Mouse (Mus musculus) 416B (cell line): Measurements from ENCODE around the gene Diexf.

Source experiments
- DNase-seq: peaks from one replicate; pipeline ENCODE4 v3.0.0; 2011; ENCODE audit warnings: low read depth

Diexf gene

GRCm38 (mm10) chr1:193086111-193086841 lies 43.8 kb downstream of the Diexf start:
- no peak for DNase-seq

- no peak for DNase-seq
These were observed 44.5 kb downstream of the Diexf start for GRCm38 (mm10) chr1:193085541-193086020.

GRCm38 (mm10) chr1:193084016-193084415 lies 46.1 kb downstream of the Diexf start:
- peak; percentile 9 for DNase-seq

DNA sequence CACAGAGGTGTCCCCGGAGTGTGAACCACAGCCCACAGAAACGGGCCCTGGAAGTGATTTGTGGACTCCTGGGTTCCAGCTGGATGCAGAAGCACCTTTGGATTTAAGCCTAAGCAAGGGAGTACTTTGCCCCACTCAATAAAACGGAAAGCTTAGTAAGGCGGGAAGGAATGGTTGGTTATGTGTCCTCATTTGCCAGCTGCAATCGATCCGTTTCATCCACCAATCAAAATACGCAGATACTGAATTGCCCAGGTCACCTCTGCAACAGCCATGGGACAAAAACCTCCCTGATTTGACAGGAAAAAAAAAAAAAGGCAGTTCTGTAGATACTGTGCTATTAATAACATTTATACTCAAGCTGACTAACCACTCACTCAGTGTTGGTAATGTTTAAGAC lies 47.0 kb downstream of the Diexf start:
- no peak for DNase-seq

GRCm38 (mm10) chr1:193082311-193082921 lies 47.7 kb downstream of the Diexf start:
- DNase-seq = no peak

- no peak for DNase-seq
These were observed 67.5 kb downstream of the Diexf start for GRCm38 (mm10) chr1:193062618-193063017.

DNA sequence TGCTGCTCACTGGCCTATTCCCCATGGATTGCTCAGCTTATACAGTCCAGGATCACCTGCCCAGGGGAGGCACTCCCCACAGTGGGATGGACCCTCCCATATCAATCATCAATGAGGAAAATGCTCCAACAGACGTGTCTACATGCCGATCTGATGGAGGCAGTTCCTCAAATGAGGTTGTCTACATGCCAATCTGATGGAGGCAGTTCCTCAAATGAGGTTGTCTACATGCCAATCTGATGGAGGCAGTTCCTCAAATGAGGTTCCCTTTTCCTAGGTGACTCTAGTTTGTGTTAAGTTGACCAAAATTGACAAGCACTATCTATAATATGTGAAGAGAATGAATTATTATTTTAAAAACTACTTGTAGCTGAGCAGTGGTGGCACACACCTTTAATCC lies 69.9 kb downstream of the Diexf start:
- peak; percentile 9 for DNase-seq

- DNase-seq = no peak
These were observed 70.5 kb downstream of the Diexf start for GRCm38 (mm10) chr1:193059596-193059995.

DNA sequence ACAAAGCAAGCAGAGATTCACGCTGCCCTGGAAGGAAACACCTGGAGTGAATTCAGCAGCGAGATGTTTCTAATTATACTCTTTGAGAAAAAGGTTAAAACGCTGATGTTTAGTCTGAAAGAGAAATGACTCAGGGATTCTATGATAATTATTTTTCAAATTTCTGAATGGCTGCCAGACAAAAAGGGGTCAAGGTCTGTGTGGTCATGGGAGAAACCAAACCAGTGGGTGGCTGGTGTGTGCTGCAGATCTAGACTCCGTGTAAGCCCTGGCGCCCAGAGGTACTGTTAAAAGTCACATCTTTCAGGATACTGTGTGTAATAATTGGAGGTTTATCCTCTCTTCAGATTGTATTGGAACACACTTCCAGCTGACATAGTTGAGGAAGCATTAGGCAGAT lies 75.7 kb downstream of the Diexf start:
- no peak for DNase-seq

GRCm38 (mm10) chr1:193053065-193053464 lies 77.0 kb downstream of the Diexf start:
- no peak for DNase-seq

GRCm38 (mm10) chr1:193047616-193048015 lies 82.5 kb downstream of the Diexf start:
- DNase-seq = no peak

- no peak for DNase-seq
These were observed 87.2 kb downstream of the Diexf start for GRCm38 (mm10) chr1:193042760-193043295.
